Mouse (Mus musculus) stomach, postnatal 0 days (tissue): ENCODE data around the gene Rabl3.

Experiments
- CTCF ChIP-seq: IDR thresholded peaks from 2 replicates; pipeline ENCODE4 v1.5.1; 2016; ENCODE audit warnings: antibody characterized with exemption, low read depth, mild to moderate bottlenecking, moderate library complexity
- EP300 ChIP-seq: optimal IDR thresholded peaks from 2 replicates; pipeline ENCODE3; 2016; ENCODE audit warnings: antibody characterized with exemption

GRCm38 (mm10) chr16:37550266-37550665, 10.6 kb downstream of the Rabl3 start:
- TF ChIP-seq CTCF (no peak), EP300 (no peak)
